Mouse (Mus musculus): ENCODE data around the gene Inpp4b. TPM values are rescaled to one million over a fixed set of nuclear protein-coding genes. Genes with fewer than 3 reads are reported as not detected.

Gene Inpp4b
- polyA plus RNA-seq, 1 experiment from 2014 or later, result 5.0 TPM

DNA sequence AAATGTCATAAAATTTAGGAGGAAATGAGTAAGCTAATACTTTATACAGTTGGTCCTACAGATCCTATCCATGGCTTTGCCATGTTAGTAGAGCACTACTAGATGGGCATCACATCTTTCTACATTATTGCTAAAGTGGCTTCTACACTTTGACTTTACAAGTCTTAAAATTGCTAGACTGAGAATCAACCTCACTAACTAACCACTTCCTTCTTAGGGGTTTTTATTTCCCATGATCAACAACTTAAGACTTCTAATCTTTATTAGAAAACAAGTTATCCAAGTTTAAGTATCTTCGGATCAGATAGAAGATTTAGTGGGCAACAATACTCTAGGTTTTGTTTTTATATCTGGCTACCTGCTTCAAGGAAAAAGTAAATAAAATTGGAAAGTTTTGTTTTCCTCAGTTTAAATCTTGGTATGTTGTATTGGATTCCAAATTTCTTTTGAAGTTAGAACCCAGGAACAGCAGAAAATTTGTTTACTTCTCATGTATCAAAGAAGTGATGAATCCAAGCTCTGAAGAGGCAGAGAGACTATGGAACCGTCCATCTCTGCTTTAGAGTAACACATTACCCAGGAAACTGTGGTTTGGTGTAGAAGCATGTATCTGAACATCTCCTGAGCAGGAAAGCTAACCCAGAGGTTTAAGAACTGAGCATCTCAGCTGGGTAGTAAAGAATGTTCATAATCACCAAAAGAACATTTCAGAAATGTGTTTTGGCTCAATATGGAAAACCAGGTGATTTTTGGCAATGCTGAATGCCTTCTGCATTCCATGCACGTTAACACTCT, 361.4 kb downstream of the Inpp4b start:
- Histone ChIP-seq H3K27me3 (ENCODE audit: poor library complexity, severe bottlenecking) (no peaks in the 10 kb centered on the region), H3K4me1 (no peaks in the 10 kb centered on the region), H3K27ac (no peak overlapping the region), H3K9me3 (no peaks in the 10 kb centered on the region), H3K4me3 (no peak overlapping the region), H3K36me3 (replicated peaks) (no peaks in the 10 kb centered on the region)
- 88% methylated on average over 3 of the region's 3 CpGs for WGBS
- DNase-seq (ENCODE audit: extremely low spot score, low spot score), result no peak

DNA sequence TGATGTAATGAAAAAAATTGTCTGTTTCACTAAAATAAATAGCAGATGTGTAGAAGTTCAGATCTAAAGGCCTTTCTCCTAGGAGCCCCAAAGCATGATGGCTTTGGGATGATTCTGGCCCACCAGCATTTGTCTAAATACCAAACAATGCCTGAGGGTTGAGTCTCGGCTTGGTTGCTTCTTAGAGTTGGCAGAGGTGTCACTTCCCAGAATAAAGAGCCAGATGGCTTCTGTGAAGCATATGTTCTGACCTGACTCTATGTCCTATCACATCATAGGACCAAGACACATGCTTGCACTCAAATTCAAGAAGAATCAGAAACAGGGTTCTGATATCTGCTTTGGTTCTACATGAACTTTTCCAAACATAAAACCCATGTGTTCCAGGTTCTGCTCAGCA, 365.1 kb downstream of the Inpp4b start:
- Histone ChIP-seq H3K36me3 (replicated peaks) (no peaks in the 10 kb centered on the region), H3K4me3 (no peak overlapping the region), H3K27me3 (ENCODE audit: poor library complexity, severe bottlenecking) (no peaks in the 10 kb centered on the region), H3K27ac (no peak overlapping the region), H3K4me1 (no peaks in the 10 kb centered on the region), H3K9me3 (no peaks in the 10 kb centered on the region)
- WGBS, result 60% methylated on average over 1 of the region's 1 CpGs
- DNase-seq (ENCODE audit: extremely low spot score, low spot score), result no peak

DNA sequence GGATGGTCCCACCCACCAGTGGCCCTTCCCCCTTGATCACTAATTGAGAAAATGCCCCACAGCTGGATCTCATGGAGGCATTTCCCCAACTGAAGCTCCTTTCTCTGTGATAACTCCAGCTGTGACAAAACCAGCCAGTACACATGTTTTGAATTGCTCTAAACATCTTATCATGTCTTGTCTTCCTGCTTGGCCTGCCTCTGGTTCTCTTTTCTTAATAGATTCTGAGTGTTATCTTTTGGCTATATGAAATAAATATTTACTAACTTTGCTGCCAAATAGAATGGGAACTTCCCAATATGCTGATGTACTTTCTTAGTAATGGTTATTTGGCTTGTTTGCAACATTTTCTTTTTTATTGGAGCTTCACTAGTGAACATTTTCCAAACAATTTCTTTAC, 389.0 kb downstream of the Inpp4b start:
- Histone ChIP-seq H3K27ac (no peak overlapping the region), H3K4me1 (no peaks in the 10 kb centered on the region), H3K27me3 (ENCODE audit: poor library complexity, severe bottlenecking) (no peaks in the 10 kb centered on the region), H3K4me3 (no peak overlapping the region), H3K9me3 (no peaks in the 10 kb centered on the region), H3K36me3 (replicated peaks) (no peaks in the 10 kb centered on the region)
- no peak for DNase-seq (ENCODE audit: extremely low spot score, low spot score)

DNA sequence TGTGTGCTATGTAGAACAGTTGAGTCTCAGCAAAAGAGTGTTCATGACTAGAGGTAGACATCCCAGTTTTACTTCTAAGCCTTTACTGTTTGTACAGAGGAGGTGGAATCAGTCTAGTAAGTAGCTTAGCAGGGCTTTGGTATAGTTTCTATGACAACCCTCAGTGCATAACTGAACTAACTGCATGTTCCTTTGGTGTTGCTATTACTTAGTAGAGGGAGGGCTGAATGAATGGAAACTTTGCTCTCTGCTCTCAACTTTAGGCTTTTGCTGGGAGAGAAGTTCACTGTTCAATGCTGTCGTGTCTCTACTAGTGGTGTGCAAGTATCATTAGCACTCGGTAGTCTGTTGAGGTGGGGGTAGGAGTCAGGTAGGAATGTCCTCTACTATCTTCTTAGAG, 393.3 kb downstream of the Inpp4b start:
- 92% methylated on average over 2 of the region's 2 CpGs for WGBS
- Histone ChIP-seq H3K4me3 (no peak overlapping the region), H3K27ac (no peak overlapping the region), H3K27me3 (ENCODE audit: poor library complexity, severe bottlenecking) (no peaks in the 10 kb centered on the region), H3K36me3 (replicated peaks) (no peaks in the 10 kb centered on the region), H3K9me3 (no peaks in the 10 kb centered on the region), H3K4me1 (no peaks in the 10 kb centered on the region)
- DNase-seq (ENCODE audit: extremely low spot score, low spot score), result no peak

DNA sequence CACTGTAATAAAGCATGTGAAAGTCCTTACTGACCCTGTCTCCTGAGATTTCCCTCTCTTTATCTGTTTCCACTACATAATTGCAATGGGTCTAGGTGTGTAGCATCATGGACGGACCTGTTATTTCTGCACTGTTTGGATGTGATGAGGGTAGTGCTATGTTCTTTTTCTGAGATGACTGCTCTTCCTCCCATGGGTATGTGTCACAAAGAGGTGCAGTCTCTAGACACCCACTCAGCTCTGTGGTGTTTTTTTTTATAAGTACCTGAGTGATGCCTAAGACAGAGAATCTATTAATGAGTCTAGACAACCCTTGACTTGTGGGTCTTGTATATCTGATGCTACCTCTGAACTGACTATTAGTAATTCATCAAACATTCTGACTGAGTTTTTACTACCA, 393.7 kb downstream of the Inpp4b start:
- Histone ChIP-seq H3K4me1 (no peaks in the 10 kb centered on the region), H3K36me3 (replicated peaks) (no peaks in the 10 kb centered on the region), H3K4me3 (no peak overlapping the region), H3K9me3 (no peaks in the 10 kb centered on the region), H3K27ac (no peak overlapping the region), H3K27me3 (ENCODE audit: poor library complexity, severe bottlenecking) (no peaks in the 10 kb centered on the region)
- 89% methylated on average over 1 of the region's 1 CpGs for WGBS
- DNase-seq (ENCODE audit: extremely low spot score, low spot score), result no peak

DNA sequence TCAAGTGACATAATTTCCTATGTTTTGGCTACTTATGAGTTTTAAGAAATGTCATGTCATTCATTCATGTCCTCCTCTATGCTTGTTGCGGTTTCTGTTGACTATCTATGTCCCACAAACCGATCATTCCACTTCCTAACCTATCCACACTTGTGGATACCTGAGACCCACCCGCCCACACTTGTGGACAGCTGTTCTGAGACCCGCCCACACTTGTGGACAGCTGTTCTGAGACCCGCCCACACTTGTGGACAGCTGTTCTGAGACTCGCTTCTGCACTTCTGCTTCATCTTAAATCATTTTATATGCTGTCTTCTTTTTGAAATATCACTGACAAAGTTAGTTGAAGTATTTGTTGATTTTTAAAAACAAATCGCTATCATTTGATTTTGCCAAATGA, 400.2 kb downstream of the Inpp4b start:
- H3K4me1 ChIP-seq, result no peaks in the 10 kb centered on the region
- no peaks in the 10 kb centered on the region for H3K36me3 ChIP-seq (replicated peaks)
- DNase-seq (ENCODE audit: extremely low spot score, low spot score), result no peak
- no peaks in the 10 kb centered on the region for H3K27me3 ChIP-seq (ENCODE audit: poor library complexity, severe bottlenecking)
- H3K9me3 ChIP-seq, result no peaks in the 10 kb centered on the region
- no peak overlapping the region for H3K27ac ChIP-seq
- 89% methylated on average over 7 of the region's 7 CpGs for WGBS
- H3K4me3 ChIP-seq, result no peak overlapping the region

DNA sequence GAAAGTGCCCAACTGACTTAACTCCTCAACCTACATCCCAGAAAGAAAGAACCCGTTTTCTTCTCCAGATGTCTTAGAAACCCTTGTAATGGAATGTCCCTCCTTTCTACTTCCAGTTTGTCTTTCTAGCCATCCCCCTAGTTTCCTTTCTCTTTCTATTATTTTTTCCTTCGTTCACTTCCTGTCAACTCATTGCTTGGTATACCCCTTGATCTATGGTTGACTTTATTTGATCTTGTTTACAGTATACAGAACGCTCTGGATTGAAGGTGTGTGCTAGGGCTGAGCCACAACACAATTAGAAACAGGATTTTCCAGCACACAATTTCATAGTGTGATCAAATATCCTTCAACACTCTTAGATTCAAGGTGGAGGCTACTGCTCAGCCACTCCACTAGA, 400.7 kb downstream of the Inpp4b start:
- Histone ChIP-seq H3K9me3 (no peaks in the 10 kb centered on the region), H3K27me3 (ENCODE audit: poor library complexity, severe bottlenecking) (no peaks in the 10 kb centered on the region), H3K4me3 (no peak overlapping the region), H3K27ac (no peak overlapping the region), H3K4me1 (no peaks in the 10 kb centered on the region), H3K36me3 (replicated peaks) (no peaks in the 10 kb centered on the region)
- 88% methylated on average over 3 of the region's 3 CpGs for WGBS
- no peak for DNase-seq (ENCODE audit: extremely low spot score, low spot score)

DNA sequence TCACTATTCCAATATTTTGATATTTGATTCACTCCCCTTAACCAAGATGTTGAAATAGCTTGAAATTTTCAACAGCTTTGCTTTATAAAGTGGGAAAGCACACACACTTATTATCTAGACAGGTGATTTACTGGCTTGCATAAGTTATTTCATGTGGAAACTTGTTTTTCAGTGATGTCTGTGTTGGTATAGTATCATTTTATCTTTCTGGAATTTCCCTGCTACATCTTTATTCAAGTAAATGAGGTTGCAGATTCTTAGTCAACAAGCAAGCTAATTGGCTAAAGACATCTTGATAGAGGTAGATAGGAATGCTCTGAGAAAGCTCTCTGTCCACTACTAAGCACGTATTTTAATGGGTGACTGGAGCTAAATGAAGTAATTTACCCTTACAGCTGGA, 403.1 kb downstream of the Inpp4b start:
- H3K4me3 ChIP-seq, result no peak overlapping the region
- no peak for DNase-seq (ENCODE audit: extremely low spot score, low spot score)
- H3K27ac ChIP-seq, result no peak overlapping the region
- H3K9me3 ChIP-seq, result no peaks in the 10 kb centered on the region
- H3K27me3 ChIP-seq (ENCODE audit: poor library complexity, severe bottlenecking), result no peaks in the 10 kb centered on the region
- H3K36me3 ChIP-seq (replicated peaks), result no peaks in the 10 kb centered on the region
- no peaks in the 10 kb centered on the region for H3K4me1 ChIP-seq
- 34% methylated on average over 1 of the region's 1 CpGs for WGBS

DNA sequence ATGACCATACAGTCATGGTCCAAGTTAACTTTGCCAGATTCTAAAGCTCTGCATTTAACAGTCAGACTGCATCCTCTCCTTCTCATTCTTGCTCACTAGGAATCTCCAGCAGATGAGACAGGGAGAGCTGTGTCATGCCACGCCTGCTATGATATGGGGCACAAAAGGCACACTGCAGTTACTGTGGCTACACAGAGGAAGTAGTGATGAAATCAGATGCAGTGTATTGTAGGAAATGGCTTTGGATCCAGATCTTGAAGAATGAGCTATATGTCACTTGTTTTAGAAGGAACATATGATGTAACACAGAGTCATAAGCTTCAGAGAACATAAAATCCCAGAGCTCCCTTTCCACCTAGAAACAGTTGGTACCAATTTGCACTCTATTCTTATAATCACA, 408.8 kb downstream of the Inpp4b start:
- 87% methylated on average over 1 of the region's 1 CpGs for WGBS
- H3K4me3 ChIP-seq, result no peak overlapping the region
- H3K27me3 ChIP-seq (ENCODE audit: poor library complexity, severe bottlenecking), result no peaks in the 10 kb centered on the region
- no peak for DNase-seq (ENCODE audit: extremely low spot score, low spot score)
- H3K27ac ChIP-seq, result no peak overlapping the region
- H3K36me3 ChIP-seq (replicated peaks), result no peaks in the 10 kb centered on the region
- H3K9me3 ChIP-seq, result no peaks in the 10 kb centered on the region
- peaks cover 3% of the 10 kb centered on the region; the same call in 1 of the 2 replicates for H3K4me1 ChIP-seq

DNA sequence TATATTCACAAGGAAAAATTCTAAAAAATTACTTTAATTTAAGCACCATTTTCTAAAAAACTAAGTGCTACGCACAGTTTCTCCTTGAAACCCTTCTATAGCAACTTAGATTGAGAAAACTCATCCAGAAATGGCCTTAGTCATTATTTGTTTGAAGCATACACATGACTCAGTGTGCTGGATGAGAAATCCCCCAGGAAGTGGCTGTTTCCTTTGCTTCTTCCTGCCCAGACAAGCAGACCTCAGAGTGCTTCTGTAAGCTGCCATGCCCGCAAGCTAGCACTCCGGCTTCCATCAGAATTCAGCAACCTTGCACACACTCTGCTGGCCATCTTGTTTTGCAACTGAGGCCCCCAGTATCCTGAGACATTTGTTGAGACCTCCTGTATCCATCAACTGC, 414.3 kb downstream of the Inpp4b start:
- WGBS, result 86% methylated on average over 3 of the region's 3 CpGs
- Histone ChIP-seq H3K27ac (no peak overlapping the region), H3K4me1 (peaks cover 3% of the 10 kb centered on the region; the same call in 1 of the 2 replicates), H3K9me3 (no peaks in the 10 kb centered on the region), H3K4me3 (no peak overlapping the region), H3K27me3 (ENCODE audit: poor library complexity, severe bottlenecking) (no peaks in the 10 kb centered on the region), H3K36me3 (replicated peaks) (no peaks in the 10 kb centered on the region)
- DNase-seq (ENCODE audit: extremely low spot score, low spot score), result no peak

DNA sequence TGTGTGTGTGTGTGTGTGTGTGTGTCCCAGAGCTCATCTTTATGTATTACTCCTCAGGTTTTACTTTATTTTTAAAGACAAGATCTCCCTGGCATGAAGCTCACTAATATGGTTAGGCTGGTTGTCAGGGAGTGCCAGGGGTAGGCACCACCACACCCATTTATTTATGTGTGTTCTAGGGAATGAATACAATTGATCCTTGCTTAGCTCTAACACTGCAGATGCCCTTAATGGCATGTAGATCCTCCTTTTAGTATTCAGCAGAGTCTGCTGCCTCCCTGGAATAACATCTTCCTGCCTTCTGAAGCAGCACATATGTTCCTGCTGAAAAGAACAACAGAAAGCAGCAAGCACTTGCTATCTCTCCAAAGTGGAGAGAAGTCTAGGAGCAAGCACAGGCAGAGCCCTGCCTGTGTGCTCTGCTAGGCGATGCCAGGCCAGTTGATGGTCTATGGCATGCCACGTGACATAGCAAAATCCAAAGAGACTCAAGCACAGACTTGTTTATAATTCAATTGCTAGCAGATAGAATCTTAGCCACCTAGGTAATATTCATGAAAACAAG, 415.3 kb downstream of the Inpp4b start:
- 96% methylated on average over 2 of the region's 2 CpGs for WGBS
- Histone ChIP-seq H3K27ac (no peak overlapping the region), H3K4me3 (no peak overlapping the region), H3K27me3 (ENCODE audit: poor library complexity, severe bottlenecking) (no peaks in the 10 kb centered on the region), H3K4me1 (peaks cover 3% of the 10 kb centered on the region; the same call in 1 of the 2 replicates), H3K9me3 (no peaks in the 10 kb centered on the region), H3K36me3 (replicated peaks) (no peaks in the 10 kb centered on the region)
- no peak for DNase-seq (ENCODE audit: extremely low spot score, low spot score)

DNA sequence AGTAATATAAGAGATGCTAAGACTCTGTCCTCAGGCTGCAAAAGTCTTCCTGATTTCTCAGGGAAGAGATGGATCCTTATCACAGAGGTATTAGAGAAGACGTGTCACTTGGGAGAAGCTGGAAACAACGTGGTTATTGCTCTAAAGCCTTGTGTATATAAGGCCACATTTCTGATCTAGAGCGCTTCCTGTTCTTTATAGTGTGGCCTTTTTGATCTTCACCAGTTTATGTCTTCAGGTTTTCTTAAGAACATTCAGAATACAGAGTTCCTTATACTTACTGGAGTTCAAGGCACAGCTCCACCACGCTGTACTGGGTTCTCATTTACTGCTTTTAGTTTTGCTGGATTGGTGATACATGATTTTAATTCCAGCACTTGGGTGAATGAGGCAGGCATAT, 419.1 kb downstream of the Inpp4b start:
- no peaks in the 10 kb centered on the region for H3K27me3 ChIP-seq (ENCODE audit: poor library complexity, severe bottlenecking)
- no peak overlapping the region for H3K4me3 ChIP-seq
- 84% methylated on average over 4 of the region's 4 CpGs for WGBS
- H3K9me3 ChIP-seq, result no peaks in the 10 kb centered on the region
- 0 out of 2 replicates have a peak, but pooled peaks cover 2% of the 10 kb centered on the region for H3K4me1 ChIP-seq
- H3K27ac ChIP-seq, result no peak overlapping the region
- no peak for DNase-seq (ENCODE audit: extremely low spot score, low spot score)
- H3K36me3 ChIP-seq (replicated peaks), result no peaks in the 10 kb centered on the region

DNA sequence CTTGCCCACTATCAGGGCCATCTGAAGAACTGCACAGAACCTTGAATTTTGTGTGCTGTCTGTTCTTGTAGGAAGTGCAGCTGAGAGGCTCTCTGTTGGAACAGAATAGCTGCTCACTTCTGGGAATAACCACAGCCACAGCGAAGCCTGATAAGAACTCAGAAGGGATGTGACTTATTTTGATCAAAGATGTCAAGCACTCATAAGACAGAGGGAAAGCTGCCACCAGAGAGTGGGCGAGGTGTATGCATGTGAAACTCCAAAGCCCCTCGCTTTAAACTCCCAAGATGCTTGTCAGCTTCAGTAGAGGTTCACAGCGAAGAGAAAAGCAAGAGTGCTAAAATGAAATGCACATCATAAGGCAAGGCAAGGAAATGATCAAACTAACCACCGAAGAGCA, 423.7 kb downstream of the Inpp4b start:
- H3K36me3 ChIP-seq (replicated peaks), result no peaks in the 10 kb centered on the region
- H3K27me3 ChIP-seq (ENCODE audit: poor library complexity, severe bottlenecking), result no peaks in the 10 kb centered on the region
- no peak overlapping the region for H3K27ac ChIP-seq
- no peaks in the 10 kb centered on the region for H3K9me3 ChIP-seq
- peaks cover 37% of the 10 kb centered on the region for H3K4me1 ChIP-seq
- WGBS, result 89% methylated on average over 5 of the region's 5 CpGs
- no peak for DNase-seq (ENCODE audit: extremely low spot score, low spot score)
- no peak overlapping the region for H3K4me3 ChIP-seq

All from forebrain, embryonic 10.5 days (tissue).